Mouse (Mus musculus): Measurements from ENCODE around the gene Kcnj6.

DNA sequence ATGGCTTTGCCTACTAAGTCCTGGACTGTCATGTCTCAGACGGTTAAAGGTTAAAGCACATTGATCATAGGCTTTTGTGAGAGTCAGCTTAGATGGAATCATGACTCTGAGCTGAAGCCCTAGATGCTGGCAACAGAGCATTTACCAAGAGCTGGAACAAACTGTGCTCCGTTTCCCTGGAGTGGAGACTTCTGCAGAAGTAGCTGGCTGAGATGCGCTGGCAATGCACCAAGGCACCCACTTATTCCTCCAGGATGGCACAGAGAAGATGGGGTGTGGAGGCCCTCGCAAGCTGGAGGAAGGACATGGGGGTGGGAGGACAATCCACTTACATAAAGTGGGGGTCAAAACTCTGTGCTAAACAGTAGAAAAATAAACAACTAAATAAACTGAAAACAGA is 91.5 kb downstream of the Kcnj6 start:
- TF ChIP-seq CTCF (IDR thresholded peaks at IDR 0.05; ENCODE audit: extremely low read depth, insufficient read depth, insufficient read length, insufficient replicate concordance) = no peak
- no peak for TF ChIP-seq POLR2A (IDR thresholded peaks at IDR 0.05; ENCODE audit: low read depth, low read length)

Data from spleen, adult 2 months (tissue).